Mouse (Mus musculus) MN1 (cell line): Measurements from ENCODE around the gene Ranbp1.
"Not testable (repeated sequence)": the region's sequence is repeated elsewhere in the genome, so short reads cannot be mapped to it uniquely, and the experiment has no call there.

Source experiments
- DNase-seq: peaks from one replicate; pipeline ENCODE4 v3.0.0-alpha.2; 2016; ENCODE audit warnings: low spot score

Gene Ranbp1

GRCm38 (mm10) chr16:18248433-18249363, at the start of gene Ranbp1, which contains the start of gene Trmt2a:
Ranbp1 (minus strand) TSS chr16:18248732.
Trmt2a (plus strand) TSS chr16:18248679.
- DNase-seq: peak; percentile 98

- not testable (repeated sequence) for DNase-seq
These were observed 41.1 kb upstream of the Ranbp1 start for GRCm38 (mm10) chr16:18289614-18290013.

GRCm38 (mm10) chr16:18289067-18289588, 40.6 kb upstream of the Ranbp1 start, which contains the start of gene Dgcr8:
Dgcr8 (minus strand) TSS chr16:18289246.
- DNase-seq: peak; percentile 97

GRCm38 (mm10) chr16:18288581-18289061, 40.1 kb upstream of the Ranbp1 start:
- peak; percentile 77 for DNase-seq

- peak; percentile 50 for DNase-seq
These were observed 39.6 kb upstream of the Ranbp1 start for GRCm38 (mm10) chr16:18288166-18288565.

- no peak for DNase-seq
These were observed 26.6 kb upstream of the Ranbp1 start for GRCm38 (mm10) chr16:18275166-18275565.

- peak; percentile 45 for DNase-seq
These were observed 19.6 kb upstream of the Ranbp1 start for GRCm38 (mm10) chr16:18268182-18268581.

GRCm38 (mm10) chr16:18265024-18265423, 16.5 kb upstream of the Ranbp1 start:
- DNase-seq: no peak

- no peak for DNase-seq
These were observed 9.7 kb upstream of the Ranbp1 start, which contains the start of gene Gm49776 for GRCm38 (mm10) chr16:18258221-18258620. Gm49776 (minus strand) TSS chr16:18258321.

- DNase-seq: no peak
These were observed 5.3 kb upstream of the Ranbp1 start for GRCm38 (mm10) chr16:18253866-18254265.

- no peak for DNase-seq
These were observed 4.2 kb upstream of the Ranbp1 start for GRCm38 (mm10) chr16:18252736-18253135.

- DNase-seq: no peak
These were observed 2.6 kb upstream of the Ranbp1 start for GRCm38 (mm10) chr16:18250828-18251790.

- no peak for DNase-seq
These were observed 1.7 kb upstream of the Ranbp1 start for GRCm38 (mm10) chr16:18250231-18250630.

- DNase-seq: peak; percentile 49
These were observed 934 bp upstream of the Ranbp1 start for GRCm38 (mm10) chr16:18249364-18249967.

GRCm38 (mm10) chr16:18247521-18248399, 772 bp downstream of the Ranbp1 start:
- DNase-seq: peak; percentile 55

GRCm38 (mm10) chr16:18241581-18241980, 7.0 kb downstream of the Ranbp1 start:
- DNase-seq: no peak

GRCm38 (mm10) chr16:18236676-18237501, 11.6 kb downstream of the Ranbp1 start:
- DNase-seq: peak; percentile 31

GRCm38 (mm10) chr16:18235389-18236065, 13.0 kb downstream of the Ranbp1 start:
- peak; percentile 67 for DNase-seq
